Mouse (Mus musculus): Measurements from ENCODE around the gene Zfp784.

Zfp784 gene

GRCm38 (mm10) chr7:5057804-5058203, 19.6 kb upstream of the Zfp784 start:
- no peak for DNase-seq (ENCODE audit: low read depth, low spot score)

GRCm38 (mm10) chr7:5057381-5057780, 19.1 kb upstream of the Zfp784 start:
- no peak for DNase-seq (ENCODE audit: low read depth, low spot score)

GRCm38 (mm10) chr7:5056651-5057263, 18.5 kb upstream of the Zfp784 start:
- no peak for DNase-seq (ENCODE audit: low read depth, low spot score)

DNA sequence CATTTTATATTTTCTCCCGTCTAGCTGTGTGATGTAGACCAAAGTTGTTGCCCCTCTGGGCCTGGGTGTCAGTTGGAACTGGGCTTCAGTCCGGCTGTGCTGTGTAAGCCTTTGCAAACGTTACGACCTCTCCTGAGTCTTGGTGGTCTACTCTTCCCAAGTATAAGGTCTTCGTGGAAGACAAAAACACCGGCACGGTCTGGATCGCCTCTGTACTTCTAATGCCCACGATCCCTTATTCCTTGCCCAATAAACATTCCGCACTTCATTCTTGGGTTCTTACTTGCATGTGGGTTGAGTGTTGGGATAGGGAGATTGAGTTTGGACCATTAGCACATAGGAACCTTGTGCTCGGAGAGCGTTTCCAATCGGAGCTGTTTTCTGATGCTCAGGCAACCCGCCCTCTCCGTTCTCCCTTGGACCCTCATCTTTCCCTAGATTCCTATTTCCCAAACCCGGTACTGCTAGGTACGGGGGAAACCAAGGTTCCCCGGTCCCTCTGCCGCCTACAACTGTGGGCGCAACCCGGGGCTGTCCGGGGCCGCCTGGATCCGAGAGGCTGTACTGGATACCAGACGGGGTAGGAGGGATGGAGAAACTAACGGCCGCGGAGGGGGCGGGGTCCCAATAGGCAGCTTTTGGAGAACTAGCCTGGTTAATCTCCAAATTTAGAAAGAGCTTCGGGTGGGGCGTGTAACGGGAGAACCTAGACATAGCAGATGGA, 15.4 kb upstream of the Zfp784 start:
- no peak for DNase-seq (ENCODE audit: low read depth, low spot score)

- DNase-seq (ENCODE audit: low read depth, low spot score), result no peak
Measured at GRCm38 (mm10) chr7:5052931-5053343, 14.7 kb upstream of the Zfp784 start.

- no peak for DNase-seq (ENCODE audit: low read depth, low spot score)
Measured at GRCm38 (mm10) chr7:5052438-5052837, 14.2 kb upstream of the Zfp784 start.

- peak; percentile 35 for DNase-seq (ENCODE audit: low read depth, low spot score)
Measured at GRCm38 (mm10) chr7:5051193-5052192, 13.2 kb upstream of the Zfp784 start, which contains the start of gene Zfp580. TSS of gene Zfp580 (plus strand) at chr7:5051538.

DNA sequence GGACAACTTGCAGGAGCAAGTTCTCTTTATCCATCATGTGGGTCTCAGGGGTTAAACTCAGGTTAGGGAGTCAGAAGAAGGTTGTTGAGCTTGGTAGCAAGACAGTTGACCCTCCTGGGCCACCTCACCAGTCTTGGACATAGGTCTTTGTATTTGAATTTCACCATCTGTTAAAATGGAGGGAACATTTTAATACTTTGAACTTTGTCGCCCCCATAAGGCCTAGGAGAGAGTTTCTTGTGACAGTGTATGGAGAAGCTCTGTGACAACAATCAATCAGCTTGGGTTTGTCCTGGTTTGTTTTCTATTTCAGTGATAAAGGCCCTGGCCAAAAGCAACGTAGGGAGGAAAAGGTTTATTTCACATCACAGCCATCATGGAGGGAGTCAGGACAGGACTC, 9.1 kb upstream of the Zfp784 start:
- DNase-seq (ENCODE audit: low read depth, low spot score), result no peak

- no peak for DNase-seq (ENCODE audit: low read depth, low spot score)
Measured at GRCm38 (mm10) chr7:5046112-5046511, 7.9 kb upstream of the Zfp784 start.

GRCm38 (mm10) chr7:5044981-5045380, 6.7 kb upstream of the Zfp784 start:
- no peak for DNase-seq (ENCODE audit: low read depth, low spot score)

DNA sequence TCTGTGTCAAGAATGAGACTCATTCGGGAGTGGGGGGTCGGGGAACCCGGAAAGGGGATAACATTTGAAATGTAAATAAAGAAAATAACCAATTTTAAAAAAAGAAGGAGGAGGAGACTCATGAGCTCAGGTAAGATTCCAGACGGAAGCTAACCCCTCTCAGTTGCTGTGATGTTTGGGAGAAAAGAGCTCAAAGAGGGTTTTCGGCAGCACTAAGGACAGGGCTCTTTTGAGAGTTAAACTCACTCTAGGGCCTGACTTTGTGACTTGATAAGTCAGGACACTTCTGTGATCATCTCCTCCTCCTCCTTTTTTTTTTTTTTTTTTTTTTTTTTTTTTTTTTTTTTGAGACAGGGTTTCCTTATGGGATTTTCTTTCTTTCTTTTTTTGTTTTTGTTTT, 694 bp upstream of the Zfp784 start:
- DNase-seq (ENCODE audit: low read depth, low spot score), result no peak

GRCm38 (mm10) chr7:5037467-5037866, 779 bp downstream of the Zfp784 start:
- DNase-seq (ENCODE audit: low read depth, low spot score), result no peak

- no peak for DNase-seq (ENCODE audit: low read depth, low spot score)
Measured at GRCm38 (mm10) chr7:5037026-5037425, 1.2 kb downstream of the Zfp784 start.

DNA sequence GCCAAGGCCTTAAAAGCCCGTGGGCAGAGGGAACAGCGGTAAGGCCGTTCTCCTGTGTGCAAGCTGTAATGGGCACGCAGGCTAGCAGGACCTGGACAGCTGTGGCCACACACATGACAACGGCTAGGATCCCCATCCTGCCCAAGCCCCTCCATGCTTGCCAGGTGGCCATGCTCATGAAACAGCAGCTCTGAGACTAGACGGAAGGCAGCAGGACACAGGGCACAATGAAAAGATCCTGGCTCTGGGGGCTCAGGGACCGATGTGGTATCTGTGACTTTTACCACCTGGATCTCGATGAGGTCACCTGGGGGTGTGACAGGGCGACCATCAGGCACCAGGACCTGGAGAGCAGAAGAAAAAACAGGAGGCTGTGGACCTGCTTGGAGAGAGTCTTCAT, 2.1 kb downstream of the Zfp784 start:
- no peak for DNase-seq (ENCODE audit: low read depth, low spot score)

GRCm38 (mm10) chr7:5035628-5036027, 2.6 kb downstream of the Zfp784 start:
- no peak for DNase-seq (ENCODE audit: low read depth, low spot score)

- no peak for DNase-seq (ENCODE audit: low read depth, low spot score)
Measured at GRCm38 (mm10) chr7:5033818-5034217, 4.4 kb downstream of the Zfp784 start, which contains the start of gene 4632433K11Rik. TSS of gene 4632433K11Rik (plus strand) at chr7:5034118.

DNA sequence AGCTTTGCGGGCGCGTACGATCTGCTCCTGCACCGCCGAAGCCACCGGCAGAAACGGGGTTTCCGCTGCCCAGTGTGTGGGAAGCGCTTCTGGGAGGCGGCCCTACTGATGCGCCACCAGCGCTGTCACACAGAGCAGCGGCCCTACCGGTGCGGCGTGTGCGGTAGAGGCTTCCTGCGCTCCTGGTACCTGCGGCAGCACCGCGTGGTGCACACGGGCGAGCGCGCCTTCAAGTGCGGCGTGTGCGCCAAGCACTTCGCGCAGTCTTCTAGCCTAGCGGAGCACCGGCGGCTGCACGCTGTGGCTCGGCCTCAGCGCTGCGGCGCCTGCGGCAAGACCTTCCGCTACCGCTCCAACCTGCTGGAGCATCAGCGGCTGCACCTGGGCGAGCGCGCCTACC, 6.8 kb downstream of the Zfp784 start:
- DNase-seq (ENCODE audit: low read depth, low spot score), result no peak

DNA sequence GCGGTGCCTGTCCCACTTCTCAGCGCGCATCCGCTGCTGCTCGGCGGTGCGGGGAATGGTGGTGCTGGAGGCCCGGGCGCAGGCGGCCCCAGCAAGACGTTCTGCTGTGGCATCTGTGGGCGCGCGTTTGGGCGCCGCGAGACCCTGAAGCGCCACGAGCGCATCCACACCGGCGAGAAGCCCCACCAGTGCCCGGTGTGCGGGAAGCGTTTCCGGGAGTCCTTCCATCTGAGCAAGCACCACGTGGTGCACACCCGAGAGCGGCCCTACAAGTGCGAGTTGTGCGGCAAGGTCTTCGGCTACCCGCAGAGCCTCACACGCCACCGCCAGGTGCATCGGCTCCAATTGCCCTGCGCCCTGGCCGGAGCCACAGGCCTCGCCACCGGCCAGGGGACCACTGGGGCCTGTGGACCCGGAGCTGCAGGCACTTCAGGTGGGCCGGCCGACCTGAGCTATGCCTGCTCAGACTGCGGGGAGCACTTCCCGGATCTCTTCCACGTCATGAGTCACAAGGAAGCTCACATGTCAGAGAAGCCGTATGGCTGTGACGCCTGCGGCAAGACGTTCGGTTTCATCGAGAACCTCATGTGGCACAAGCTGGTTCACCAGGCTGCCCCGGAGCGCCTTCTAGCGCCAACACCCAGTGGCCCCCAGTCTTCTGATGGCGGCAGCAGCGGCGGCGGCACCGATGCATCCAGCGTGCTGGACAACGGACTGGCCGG, 7.5 kb downstream of the Zfp784 start:
- no peak for DNase-seq (ENCODE audit: low read depth, low spot score)

GRCm38 (mm10) chr7:5029946-5030345, 8.3 kb downstream of the Zfp784 start:
- DNase-seq (ENCODE audit: low read depth, low spot score), result no peak

DNA sequence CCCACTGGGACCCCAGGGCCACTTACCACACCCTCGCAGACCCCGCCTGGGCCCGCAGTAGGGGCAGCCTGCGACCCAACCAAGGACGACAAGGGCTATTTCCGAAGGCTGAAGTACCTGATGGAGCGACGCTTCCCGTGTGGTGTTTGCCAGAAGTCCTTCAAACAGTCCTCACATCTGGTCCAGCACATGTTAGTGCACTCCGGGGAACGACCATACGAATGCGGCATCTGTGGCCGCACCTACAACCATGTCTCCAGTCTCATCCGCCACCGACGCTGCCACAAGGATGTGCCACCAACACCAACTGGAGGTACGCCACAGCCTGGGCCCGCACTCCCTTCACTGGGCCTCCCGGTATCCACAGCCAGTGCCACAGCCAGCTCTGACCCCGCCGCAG, 8.7 kb downstream of the Zfp784 start:
- no peak for DNase-seq (ENCODE audit: low read depth, low spot score)

- DNase-seq (ENCODE audit: low read depth, low spot score), result no peak
Measured at GRCm38 (mm10) chr7:5021197-5021596, 17.0 kb downstream of the Zfp784 start.
